Mouse (Mus musculus) lung, postnatal 0 days (tissue): ENCODE data around the gene 4833439L19Rik.

Experiments
- CTCF ChIP-seq: IDR thresholded peaks from 2 replicates; pipeline ENCODE4 v1.5.1; 2016; ENCODE audit warnings: antibody characterized with exemption, mild to moderate bottlenecking
- EP300 ChIP-seq: IDR thresholded peaks from 2 replicates; pipeline ENCODE4 v1.6.1; 2016; ENCODE audit warnings: antibody characterized with exemption, mild to moderate bottlenecking, control low read depth

GRCm38 (mm10) chr13:54589996-54590951, 25.0 kb upstream of the 4833439L19Rik start, which contains the start of the genes Nop16 and Higd2a:
- TF ChIP-seq CTCF: no peak
- no peak for TF ChIP-seq EP300
